Mouse (Mus musculus): ENCODE results near the gene Actr10. TPM values are rescaled to one million over a fixed set of nuclear protein-coding genes. Genes with fewer than 3 reads are reported as not detected.

Actr10 gene
- polyA plus RNA-seq (2012; rRNA removed), result 17.2 and 25.5 TPM in 2 replicates

DNA sequence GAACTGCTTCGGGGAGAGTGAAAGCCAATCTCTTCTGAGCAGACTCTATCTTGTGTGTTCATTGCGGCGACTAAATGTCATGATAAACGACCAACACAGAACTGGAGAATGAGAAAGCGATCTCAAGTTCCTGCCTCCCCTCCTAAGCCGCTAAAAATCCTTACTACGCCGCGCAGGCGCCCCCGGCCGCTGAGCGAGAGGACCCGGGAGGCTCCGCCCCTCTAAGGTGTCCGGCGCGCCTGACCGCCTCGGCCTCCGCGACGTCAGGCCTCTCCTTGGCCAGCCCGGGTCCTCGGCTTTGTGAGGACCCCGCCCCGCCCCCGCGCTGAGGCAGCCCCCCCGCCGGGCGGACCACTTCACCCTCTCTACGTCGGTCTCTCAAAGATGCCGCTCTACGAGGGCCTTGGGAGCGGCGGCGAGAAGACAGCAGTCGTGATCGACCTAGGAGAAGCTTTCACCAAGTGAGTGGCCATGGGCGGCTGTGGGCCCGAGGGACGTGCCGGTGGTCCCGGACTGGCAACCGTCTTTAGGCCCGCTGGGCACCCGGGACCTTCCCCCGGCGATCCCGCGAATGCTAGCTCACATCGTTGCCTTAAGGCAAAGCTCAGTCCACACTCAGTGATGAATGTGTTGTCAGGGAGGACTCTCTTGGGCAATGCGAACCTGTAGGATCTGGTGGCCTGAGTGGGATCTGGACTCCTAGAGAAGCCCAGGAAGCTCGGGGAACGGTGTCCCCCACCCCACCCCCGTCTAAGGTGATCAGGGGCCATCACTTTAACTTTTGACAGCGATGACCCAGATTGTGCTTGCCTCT lies at the start of gene Actr10:
Actr10 (plus strand) TSS at position 287 of the 814 bp plus-strand sequence.

DNA sequence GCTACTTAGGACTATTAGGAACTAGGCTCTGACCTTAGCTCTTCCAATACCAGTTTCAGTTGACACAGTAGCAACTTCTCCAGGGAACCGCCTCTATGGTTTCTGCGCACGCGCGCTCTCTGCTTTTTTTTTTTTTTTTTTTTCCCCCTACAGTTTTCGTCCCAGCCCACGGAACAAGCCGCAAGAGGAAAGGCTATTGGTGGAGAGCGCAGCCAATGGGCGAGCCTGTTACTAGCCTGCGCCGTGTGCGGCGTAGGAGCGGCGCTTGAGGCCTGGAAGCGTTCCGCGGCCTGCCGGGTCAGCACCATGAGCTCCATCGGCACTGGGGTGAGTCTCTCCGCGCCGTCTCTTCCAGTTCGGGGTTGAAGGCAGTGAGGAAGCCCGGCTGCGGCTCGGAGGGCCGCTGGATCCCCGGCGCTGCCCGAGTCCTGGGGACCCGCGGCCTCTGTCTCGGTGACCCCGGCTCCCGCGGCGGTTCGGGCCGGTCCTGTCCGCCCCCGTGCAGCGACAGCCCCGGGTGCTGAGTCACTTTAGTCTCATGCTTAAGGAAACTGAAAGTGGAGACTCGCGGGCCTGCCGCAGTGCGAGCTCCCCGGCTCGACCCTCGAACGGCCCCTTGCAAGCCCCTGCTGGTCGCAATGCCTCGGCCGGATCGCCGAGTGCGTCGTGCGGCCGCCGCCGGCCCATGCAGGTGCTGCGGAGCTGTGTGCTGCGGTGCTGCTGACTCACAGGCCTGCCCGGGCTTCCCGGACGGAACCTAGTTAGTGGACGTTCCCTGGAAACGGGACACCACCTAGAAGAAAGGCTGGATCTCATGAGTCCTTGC lies 37.0 kb downstream of the Actr10 start, which contains the start of gene Psma3:
Psma3 (plus strand) TSS at position 181 of the 826 bp plus-strand sequence.

Other genes starting within 250 kb of the Actr10 start
- 1.8 and 2.1 TPM in 2 replicates for gene Frmd6, start 112.3 kb upstream of the Actr10 start, polyA plus RNA-seq (2012; rRNA removed)
- 160 and 180 TPM in 2 replicates for gene Psma3, start 36.8 kb downstream of the Actr10 start, polyA plus RNA-seq (2012; rRNA removed)
- 5.2 and 5.4 TPM in 2 replicates for gene Arid4a, start 78.1 kb downstream of the Actr10 start, polyA plus RNA-seq (2012; rRNA removed)
- not detected in 2 replicates for gene Tomm20l, start 173.6 kb downstream of the Actr10 start, polyA plus RNA-seq (2012; rRNA removed)
- gene Timm9, start 198.8 kb downstream of the Actr10 start, polyA plus RNA-seq (2012; rRNA removed), result 26.2 and 26.5 TPM in 2 replicates
- gene 2700049A03Rik, start 199.0 kb downstream of the Actr10 start, polyA plus RNA-seq (2012; rRNA removed), result 2.6 and 3.0 TPM in 2 replicates